Mouse (Mus musculus) neural tube, embryonic 13.5 days (tissue): Measurements from ENCODE around the gene St7l. TPM values are rescaled to one million over a fixed set of nuclear protein-coding genes. Genes with fewer than 3 reads are reported as not detected.

Source experiments
- ATAC-seq: fragments of 200-750 bp; cut with Nextera tagmentation; 2 replicates; pipeline ENCODE4 v1.8.0; 2017; ENCODE audit warnings: low read depth, mild to moderate bottlenecking, moderate TSS enrichment, moderate library complexity
- H3K27ac ChIP-seq: fragments of 300-500 bp; sonication (generic); replicated peaks from 2 replicates; pipeline ENCODE4 v1.5.1; 2015; ENCODE audit warnings: moderate library complexity, mild to moderate bottlenecking, inconsistent platforms
- H3K27me3 ChIP-seq: fragments of 300-500 bp; sonication (generic); 2 replicates; pipeline ENCODE4 v1.6.1; 2015; ENCODE audit warnings: mild to moderate bottlenecking, inconsistent platforms
- H3K36me3 ChIP-seq: fragments of 300-500 bp; sonication (generic); 2 replicates; pipeline ENCODE4 v1.6.1; 2015; ENCODE audit warnings: mild to moderate bottlenecking, inconsistent platforms
- H3K4me1 ChIP-seq: fragments of 300-500 bp; sonication (generic); replicated peaks from 2 replicates; pipeline ENCODE4 v1.6.1; 2015; ENCODE audit warnings: inconsistent platforms
- H3K4me2 ChIP-seq: fragments of 300-500 bp; sonication (generic); 2 replicates; pipeline ENCODE4 v1.6.1; 2015; ENCODE audit warnings: inconsistent platforms, mild to moderate bottlenecking, moderate library complexity
- H3K4me3 ChIP-seq: fragments of 300-500 bp; sonication (generic); 2 replicates; pipeline ENCODE4 v1.5.1; 2015; ENCODE audit warnings: mild to moderate bottlenecking, inconsistent platforms
- H3K9ac ChIP-seq: fragments of 300-500 bp; sonication (generic); 2 replicates; pipeline ENCODE4 v1.6.1; 2015; ENCODE audit warnings: moderate library complexity, mild to moderate bottlenecking, inconsistent platforms
- H3K9me3 ChIP-seq: fragments of 300-500 bp; sonication (generic); 2 replicates; pipeline ENCODE4 v1.6.1; 2016; ENCODE audit warnings: inconsistent platforms
- WGBS: fragments of 180-500 bp; shearing (Covaris S2); methylation state at CpG from one replicate; pipeline ENCODE4 v1.1.7; 2015; 5-methylcytosine and 5-hydroxymethylcytosine counted together
- polyA plus RNA-seq: library from polyadenylated mRNA; unstranded; fragments of >200 nt; fragmentation: Nextera tagmentation; extraction: Ambion mirVana; gene quantifications from 2 replicates; pipeline ENCODE4 v1.2.1, GENCODE M21; 2015

Gene St7l
- polyA plus RNA-seq, 1 experiment from 2014 or later: 40.4 TPM

- H3K9me3 ChIP-seq: no peaks in the 10 kb centered on the region
Observed at GRCm38 (mm10) chr3:104906007-104906406, 42.2 kb downstream of the St7l start.

GRCm38 (mm10) chr3:104909195-104909594 is 45.4 kb downstream of the St7l start:
- H3K9ac ChIP-seq: no peak overlapping the region
- H3K27me3 ChIP-seq: no peaks in the 10 kb centered on the region
- no peak overlapping the region for H3K4me3 ChIP-seq
- H3K4me1 ChIP-seq: no peaks in the 10 kb centered on the region
- ATAC-seq: no peak
- H3K27ac ChIP-seq: no peak overlapping the region
- no peak overlapping the region for H3K4me2 ChIP-seq
- 79% methylated on average over 6 of the region's 6 CpGs for WGBS
- H3K36me3 ChIP-seq: peaks cover 38% of the 10 kb centered on the region
- H3K9me3 ChIP-seq: no peaks in the 10 kb centered on the region

More at GRCm38 (mm10) chr3:104906007-104906406, 42.2 kb downstream of the St7l start:
- ATAC-seq: no peak
- peaks cover 43% of the 10 kb centered on the region for H3K36me3 ChIP-seq
- 87% methylated on average over 3 of the region's 3 CpGs for WGBS
- no peaks in the 10 kb centered on the region for H3K27me3 ChIP-seq
- H3K27ac ChIP-seq: no peak overlapping the region
- H3K4me3 ChIP-seq: no peak overlapping the region
- no peak overlapping the region for H3K4me2 ChIP-seq
- H3K4me1 ChIP-seq: no peaks in the 10 kb centered on the region
- no peak overlapping the region for H3K9ac ChIP-seq

GRCm38 (mm10) chr3:104914986-104915385 is 51.2 kb downstream of the St7l start:
- ATAC-seq: no peak
- 49% methylated on average over 3 of the region's 3 CpGs for WGBS
- Histone ChIP-seq H3K27me3 (no peaks in the 10 kb centered on the region), H3K36me3 (peaks cover 33% of the 10 kb centered on the region), H3K4me3 (no peak overlapping the region), H3K9me3 (no peaks in the 10 kb centered on the region), H3K27ac (no peak overlapping the region), H3K4me2 (no peak overlapping the region), H3K9ac (no peak overlapping the region), H3K4me1 (no peaks in the 10 kb centered on the region)

GRCm38 (mm10) chr3:104929385-104929784 is 65.6 kb downstream of the St7l start:
- Histone ChIP-seq H3K36me3 (peaks cover 34% of the 10 kb centered on the region), H3K4me1 (no peaks in the 10 kb centered on the region)
- ATAC-seq: no peak

DNA sequence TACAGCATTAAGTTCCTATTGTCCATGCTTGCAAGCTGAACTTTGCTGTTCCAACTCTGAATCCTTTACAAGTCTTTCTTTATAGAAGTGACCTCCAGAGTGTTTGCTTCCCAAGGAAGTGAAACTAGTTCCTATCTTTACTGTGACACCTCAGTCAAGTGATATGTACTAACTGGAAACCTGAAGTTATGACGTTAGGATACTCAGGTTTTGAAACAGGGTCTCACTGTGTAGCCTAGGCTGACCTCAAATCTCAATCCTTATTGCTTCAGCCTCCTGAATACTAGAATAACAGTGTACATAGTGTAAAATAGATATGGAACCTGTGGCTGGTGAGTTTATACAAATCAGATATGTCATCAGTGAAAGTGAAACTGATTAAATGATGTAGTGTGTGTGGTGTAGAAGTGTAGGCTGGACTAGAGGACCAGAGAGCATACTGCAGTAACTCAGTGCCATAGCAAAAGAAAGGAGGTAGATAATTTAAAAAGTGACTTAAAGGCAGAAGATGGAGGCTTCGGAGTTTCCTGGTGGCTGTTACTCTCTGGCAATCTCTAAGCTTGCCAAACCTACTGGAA is 74.0 kb downstream of the St7l start:
- Histone ChIP-seq H3K36me3 (peaks cover 32% of the 10 kb centered on the region), H3K27ac (no peak overlapping the region), H3K4me1 (peaks cover 4% of the 10 kb centered on the region; the same call in 1 of the 2 replicates), H3K9me3 (no peaks in the 10 kb centered on the region), H3K27me3 (no peaks in the 10 kb centered on the region), H3K4me3 (no peak overlapping the region), H3K9ac (no peak overlapping the region), H3K4me2 (no peak overlapping the region)
- 93% methylated on average over 2 of the region's 2 CpGs for WGBS
- ATAC-seq: no peak

More at GRCm38 (mm10) chr3:104929385-104929784, 65.6 kb downstream of the St7l start:
- H3K9me3 ChIP-seq: no peaks in the 10 kb centered on the region
- H3K4me3 ChIP-seq: no peak overlapping the region
- H3K27me3 ChIP-seq: no peaks in the 10 kb centered on the region
- WGBS: 97% methylated on average over 6 of the region's 6 CpGs
- no peak overlapping the region for H3K27ac ChIP-seq
- no peak overlapping the region for H3K9ac ChIP-seq
- H3K4me2 ChIP-seq: no peak overlapping the region

GRCm38 (mm10) chr3:104938327-104938726 is 74.5 kb downstream of the St7l start:
- H3K4me1 ChIP-seq: peaks cover 9% of the 10 kb centered on the region
- 48% methylated on average over 4 of the region's 4 CpGs for WGBS
- no peak for ATAC-seq
- H3K27ac ChIP-seq: no peak overlapping the region
- no peak overlapping the region for H3K4me3 ChIP-seq
- no peaks in the 10 kb centered on the region for H3K9me3 ChIP-seq
- H3K27me3 ChIP-seq: no peaks in the 10 kb centered on the region
- H3K9ac ChIP-seq: no peak overlapping the region
- peaks cover 32% of the 10 kb centered on the region for H3K36me3 ChIP-seq
- H3K4me2 ChIP-seq: no peak overlapping the region

DNA sequence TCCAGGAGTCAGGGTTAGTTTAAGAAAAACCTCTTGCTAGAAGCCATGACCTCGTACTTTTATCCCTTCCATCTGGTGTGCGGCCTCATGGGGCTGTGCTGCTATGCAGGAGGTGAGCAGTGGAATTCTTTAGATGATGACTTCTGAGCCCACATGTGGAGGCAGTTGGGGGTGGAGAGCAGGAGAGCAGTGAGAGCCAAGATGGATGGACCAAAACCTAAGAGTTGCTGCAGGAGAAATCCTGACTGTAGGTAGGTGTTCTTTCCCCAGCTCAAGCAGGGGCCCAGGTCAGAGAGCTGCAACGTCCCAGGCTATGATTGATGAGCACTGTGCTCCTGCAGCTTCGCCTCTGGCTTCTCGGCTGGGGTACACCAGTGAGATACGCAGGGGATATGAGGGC is 76.9 kb downstream of the St7l start:
- Histone ChIP-seq H3K27ac (no peak overlapping the region), H3K36me3 (peaks cover 19% of the 10 kb centered on the region), H3K9ac (no peak overlapping the region), H3K27me3 (no peaks in the 10 kb centered on the region), H3K4me3 (no peak overlapping the region), H3K4me1 (peaks cover 10% of the 10 kb centered on the region), H3K4me2 (no peak overlapping the region), H3K9me3 (no peaks in the 10 kb centered on the region)
- no peak for ATAC-seq
- 55% methylated on average over 6 of the region's 6 CpGs for WGBS

GRCm38 (mm10) chr3:104942682-104943081 is 78.9 kb downstream of the St7l start:
- peaks cover 31% of the 10 kb centered on the region for H3K36me3 ChIP-seq
- no peaks in the 10 kb centered on the region for H3K9me3 ChIP-seq
- H3K27me3 ChIP-seq: no peaks in the 10 kb centered on the region
- no peak for ATAC-seq
- 61% methylated on average over 5 of the region's 5 CpGs for WGBS
- no peak overlapping the region for H3K27ac ChIP-seq
- H3K4me1 ChIP-seq: peaks cover 10% of the 10 kb centered on the region
- H3K4me2 ChIP-seq: no peak overlapping the region
- H3K4me3 ChIP-seq: no peak overlapping the region
- no peak overlapping the region for H3K9ac ChIP-seq

DNA sequence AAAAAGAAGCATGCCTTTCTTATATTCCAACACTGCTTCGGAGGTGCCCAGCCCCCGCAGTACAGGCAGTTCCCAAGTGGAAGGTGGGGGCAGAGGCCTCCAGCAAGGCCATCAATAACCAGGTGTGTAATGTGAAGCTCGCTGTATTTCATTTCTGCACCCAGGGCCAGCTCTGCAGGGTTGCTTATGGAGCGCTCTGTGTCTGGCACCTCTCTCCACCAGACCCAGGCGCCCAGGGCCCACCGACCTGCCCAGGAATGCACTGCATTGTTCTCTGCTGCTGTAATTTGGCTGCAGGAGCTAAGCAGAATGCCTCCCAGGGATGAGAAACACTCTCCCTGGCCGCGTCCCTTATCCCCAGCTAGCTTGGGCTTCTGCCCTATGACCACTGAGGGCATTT is 79.5 kb downstream of the St7l start:
- Histone ChIP-seq H3K4me3 (no peak overlapping the region), H3K36me3 (peaks cover 35% of the 10 kb centered on the region), H3K27ac (peak overlapping the region; percentile 18; the same call in 1 of the 2 replicates), H3K4me1 (peaks cover 10% of the 10 kb centered on the region), H3K9me3 (no peaks in the 10 kb centered on the region), H3K4me2 (no peak overlapping the region), H3K27me3 (no peaks in the 10 kb centered on the region), H3K9ac (no peak overlapping the region)
- no peak for ATAC-seq
- WGBS: 41% methylated on average over 8 of the region's 8 CpGs

GRCm38 (mm10) chr3:104944894-104945293 is 81.1 kb downstream of the St7l start:
- Histone ChIP-seq H3K36me3 (peaks cover 26% of the 10 kb centered on the region), H3K27me3 (no peaks in the 10 kb centered on the region), H3K27ac (no peak overlapping the region), H3K4me1 (peaks cover 10% of the 10 kb centered on the region), H3K4me3 (no peak overlapping the region), H3K9me3 (no peaks in the 10 kb centered on the region), H3K4me2 (no peak overlapping the region), H3K9ac (no peak overlapping the region)
- WGBS: 85% methylated on average over 9 of the region's 9 CpGs
- ATAC-seq: no peak

- 96% methylated on average over 12 of the region's 12 CpGs for WGBS
- Histone ChIP-seq H3K36me3 (peaks cover 70% of the 10 kb centered on the region), H3K27me3 (no peaks in the 10 kb centered on the region), H3K27ac (no peak overlapping the region), H3K4me1 (no peaks in the 10 kb centered on the region), H3K4me3 (no peak overlapping the region), H3K4me2 (no peak overlapping the region), H3K9ac (no peak overlapping the region), H3K9me3 (no peaks in the 10 kb centered on the region)
- no peak for ATAC-seq
Observed at GRCm38 (mm10) chr3:104950926-104951325, 87.1 kb downstream of the St7l start.

DNA sequence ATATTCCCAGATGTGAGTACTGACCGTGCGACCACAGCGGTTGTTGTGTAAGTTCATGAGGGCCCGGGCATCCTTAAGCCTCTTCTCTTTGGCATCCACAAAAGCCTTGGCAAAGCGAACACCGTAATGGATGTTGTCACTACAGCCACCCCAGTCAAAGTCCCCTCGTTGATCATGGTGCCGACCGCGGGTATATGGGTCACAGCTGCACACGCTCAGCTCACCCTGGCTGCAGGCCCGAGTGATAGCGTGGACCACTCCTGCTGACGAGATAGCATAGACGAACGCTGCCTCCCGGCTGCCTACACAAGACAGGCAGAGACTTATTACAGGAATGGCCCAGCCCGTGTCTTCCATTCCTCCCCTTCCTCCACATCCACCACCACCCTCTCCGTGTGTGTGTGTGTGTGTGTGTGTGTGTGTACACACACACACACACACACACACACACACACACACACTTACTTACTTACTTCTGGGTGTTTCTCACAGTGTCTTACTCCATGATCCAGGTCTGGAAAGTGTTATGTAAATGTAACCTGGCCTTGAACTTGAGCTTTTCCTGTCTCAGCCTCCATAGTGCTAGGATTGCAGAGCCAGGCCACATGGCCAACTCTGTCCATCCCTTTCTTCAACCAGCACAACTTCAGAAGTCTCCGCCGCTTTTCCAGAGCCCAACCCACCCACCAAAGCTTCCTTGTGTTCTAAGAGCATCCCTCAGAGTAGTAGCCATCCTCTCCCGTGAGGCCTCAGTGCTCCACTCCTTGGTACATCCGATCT is 89.3 kb downstream of the St7l start:
- H3K9ac ChIP-seq: no peak overlapping the region

More for the DNA sequence above, 89.3 kb downstream of the St7l start:
- H3K27ac ChIP-seq: no peak overlapping the region
- peaks cover 49% of the 10 kb centered on the region for H3K36me3 ChIP-seq
- H3K9me3 ChIP-seq: no peaks in the 10 kb centered on the region
- no peaks in the 10 kb centered on the region for H3K4me1 ChIP-seq
- 93% methylated on average over 22 of the region's 23 CpGs for WGBS
- ATAC-seq: no peak
- H3K4me3 ChIP-seq: no peak overlapping the region
- no peak overlapping the region for H3K4me2 ChIP-seq
- H3K27me3 ChIP-seq: peaks cover 6% of the 10 kb centered on the region
